Mouse (Mus musculus) common myeloid progenitor, adult 5-6 weeks (primary cell): ENCODE results near the gene Pdha1. TPM values are rescaled to one million over a fixed set of nuclear protein-coding genes. Genes with fewer than 3 reads are reported as not detected.

Source experiments
- total RNA-seq: library from RNA; stranded (forward); fragments of 200-1000, 187-1606 nt; gene quantifications from 2 replicates; pipeline ENCODE4 v1.2.3, GENCODE M21; 2017

The Pdha1 gene
- total RNA-seq, 1 experiment from 2014 or later: 174 TPM

Other genes starting within 250 kb of the Pdha1 start
- 0.63 and 1.1 TPM in 2 replicates for gene Map3k15, start 150.0 kb downstream of the Pdha1 start, total RNA-seq